Mouse (Mus musculus) brain, embryonic 14.5 days (tissue): ENCODE measurements around the gene Cox7a2l. TPM values are rescaled to one million over a fixed set of nuclear protein-coding genes. Genes with fewer than 3 reads are reported as not detected.

ENCODE experiments used
- DNase-seq: peaks from one replicate; pipeline ENCODE4 v3.0.0-alpha.2; 2011; ENCODE audit warnings: low read depth
- CTCF ChIP-seq: fragments of 200-500 bp; IDR thresholded peaks from 2 replicates; pipeline ENCODE4 v1.5.1; 2012; ENCODE audit warnings: inconsistent platforms, mild to moderate bottlenecking, moderate library complexity, borderline replicate concordance; ENCODE audit not compliant: insufficient read depth, insufficient read length; ENCODE audit errors: extremely low read depth
- POLR2A ChIP-seq: fragments of 200-500 bp; IDR thresholded peaks from 2 replicates; pipeline ENCODE4 v1.6.1; 2012; ENCODE audit warnings: mild to moderate bottlenecking, inconsistent platforms, borderline replicate concordance; ENCODE audit not compliant: poor library complexity, insufficient read depth, insufficient read length, severe bottlenecking; ENCODE audit errors: extremely low read depth
- polyA plus RNA-seq: library from polyadenylated mRNA; depleted of rRNA; stranded (reverse); fragments of >200 nt; gene quantifications from 2 replicates; pipeline ENCODE4 v1.2.3, GENCODE M21; 2012; rRNA removed

The Cox7a2l gene
- polyA plus RNA-seq, 1 experiment: 257 TPM

DNA sequence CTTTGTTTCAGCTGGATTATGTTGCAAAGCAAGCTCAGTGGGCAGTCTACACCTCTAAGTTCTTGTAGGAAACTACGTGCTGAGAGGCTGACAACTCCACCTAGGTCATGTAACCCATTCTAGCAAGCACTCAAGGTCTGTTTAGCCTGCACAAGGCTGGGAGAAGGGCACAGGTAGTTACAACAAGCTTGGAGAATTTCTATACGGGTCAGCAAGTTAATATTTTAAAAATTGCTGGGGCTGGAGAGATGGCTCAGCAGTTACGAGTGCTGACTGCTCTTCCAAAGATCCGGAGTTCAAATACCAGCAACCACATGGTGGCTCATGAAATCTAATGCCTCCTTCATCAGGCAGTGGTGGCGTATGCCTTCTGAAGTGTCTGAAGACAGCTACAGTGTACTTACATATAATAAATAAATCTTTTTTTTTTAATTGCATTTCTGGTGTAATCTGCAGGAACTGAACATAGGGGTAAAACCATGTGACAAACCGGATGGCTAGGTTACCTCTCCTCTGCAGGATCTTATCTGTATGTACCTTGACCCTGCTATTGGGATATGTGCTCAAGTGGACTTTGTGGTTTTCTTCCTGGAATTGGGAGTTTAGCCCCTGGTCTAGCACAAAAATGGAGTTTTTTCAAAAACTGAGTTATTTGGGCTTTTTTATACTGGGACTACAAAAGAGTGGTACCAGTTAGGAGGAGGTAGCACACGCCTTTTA is 34.2 kb downstream of the Cox7a2l start:
- TF ChIP-seq POLR2A (no peak), CTCF (no peak)
- DNase-seq: no peak

DNA sequence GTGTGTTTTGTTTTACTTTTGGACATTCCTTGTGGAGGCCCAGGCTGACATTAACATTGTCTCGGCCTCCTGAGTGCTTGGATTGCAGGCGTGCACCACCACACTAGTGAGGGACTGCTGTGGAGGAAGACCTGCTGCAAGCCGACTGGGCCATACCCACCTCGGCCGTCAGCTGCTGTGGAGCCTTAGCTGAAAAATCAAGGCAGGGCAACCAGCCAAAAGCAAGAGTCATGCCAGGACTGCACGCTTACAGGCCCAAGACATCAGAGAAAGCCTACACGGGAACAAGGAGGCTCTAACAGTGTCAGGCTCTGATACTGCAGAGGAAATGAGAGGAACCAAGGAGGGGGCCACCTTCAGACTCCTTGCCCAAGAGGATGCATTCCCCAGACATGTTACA is 35.6 kb downstream of the Cox7a2l start:
- DNase-seq: peak; percentile 24
- TF ChIP-seq POLR2A (no peak), CTCF (no peak)

DNA sequence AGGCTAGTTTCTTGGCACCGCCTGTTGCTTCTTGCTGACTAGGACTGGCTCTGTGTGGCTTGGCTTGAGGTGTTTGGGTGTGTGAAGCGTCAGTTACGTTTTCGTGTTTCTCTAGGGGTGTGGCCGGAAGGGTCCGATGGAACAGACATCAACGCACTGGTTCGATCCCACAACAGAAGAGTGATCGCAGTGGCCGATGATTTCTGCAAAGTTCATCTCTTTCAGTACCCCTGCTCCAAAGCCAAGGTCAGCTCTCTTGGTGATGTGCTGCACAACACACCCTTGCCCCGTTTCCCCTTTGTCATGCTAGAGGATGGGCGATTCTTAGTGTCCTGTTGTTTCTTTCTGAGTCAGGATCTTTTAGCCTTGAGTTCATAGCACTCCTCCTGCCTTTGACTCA is 40.0 kb downstream of the Cox7a2l start:
- DNase-seq: no peak
- TF ChIP-seq POLR2A: no peak
- no peak for TF ChIP-seq CTCF

- DNase-seq: no peak
- TF ChIP-seq POLR2A: no peak
- TF ChIP-seq CTCF: no peak
These were observed 47.5 kb downstream of the Cox7a2l start for GRCm38 (mm10) chr17:83469586-83469985.

GRCm38 (mm10) chr17:83466697-83467251 is 50.4 kb downstream of the Cox7a2l start:
- peak; percentile 12 for DNase-seq
- no peak for TF ChIP-seq POLR2A
- no peak for TF ChIP-seq CTCF

GRCm38 (mm10) chr17:83465969-83466368 is 51.2 kb downstream of the Cox7a2l start:
- no peak for TF ChIP-seq CTCF
- no peak for TF ChIP-seq POLR2A
- DNase-seq: no peak

- no peak for DNase-seq
- TF ChIP-seq CTCF: no peak
- no peak for TF ChIP-seq POLR2A
These were observed 59.9 kb downstream of the Cox7a2l start for GRCm38 (mm10) chr17:83457271-83457670.

DNA sequence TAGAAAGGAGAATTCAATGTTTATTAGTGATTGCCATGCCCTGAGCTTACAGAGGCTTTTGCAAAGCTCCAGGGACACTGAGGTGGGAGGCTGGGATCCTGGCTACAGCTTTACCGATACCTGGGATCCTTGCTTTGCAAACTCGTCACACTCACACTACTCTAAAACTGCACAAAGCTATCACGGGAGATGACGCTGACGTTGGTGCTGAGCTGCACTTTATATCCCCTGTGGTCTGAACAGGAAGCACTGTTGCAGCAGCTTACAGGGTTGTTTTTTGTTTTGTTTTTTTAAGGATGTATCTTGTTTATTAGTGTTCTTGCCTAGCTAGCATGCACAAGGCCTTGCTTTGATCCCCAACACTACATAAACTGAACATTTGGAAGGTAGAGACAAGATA is 63.5 kb downstream of the Cox7a2l start:
- TF ChIP-seq CTCF (no peak), POLR2A (no peak)
- no peak for DNase-seq

- TF ChIP-seq CTCF: no peak
- no peak for TF ChIP-seq POLR2A
- no peak for DNase-seq
These were observed 64.7 kb downstream of the Cox7a2l start for GRCm38 (mm10) chr17:83452451-83452850.

Other genes with a start within 250 kb of the Cox7a2l start
- 49.9 and 56.1 TPM in 2 replicates for gene Eml4, start 166.4 kb downstream of the Cox7a2l start, polyA plus RNA-seq
- gene Kcng3, start 114.6 kb upstream of the Cox7a2l start, polyA plus RNA-seq: 0.37 and 0.62 TPM in 2 replicates
- 32.8 and 38.0 TPM in 2 replicates for gene Mta3, start 188.8 kb upstream of the Cox7a2l start, polyA plus RNA-seq